Mouse (Mus musculus): ENCODE data around the gene B3gat3. TPM values are rescaled to one million over a fixed set of nuclear protein-coding genes. Genes with fewer than 3 reads are reported as not detected.
"Not testable (repeated sequence)": the region's sequence is repeated elsewhere in the genome, so short reads cannot be mapped to it uniquely, and the experiment has no call there.

Gene B3gat3
- polyA plus RNA-seq, 1 experiment from 2014 or later: 20.5 TPM

DNA sequence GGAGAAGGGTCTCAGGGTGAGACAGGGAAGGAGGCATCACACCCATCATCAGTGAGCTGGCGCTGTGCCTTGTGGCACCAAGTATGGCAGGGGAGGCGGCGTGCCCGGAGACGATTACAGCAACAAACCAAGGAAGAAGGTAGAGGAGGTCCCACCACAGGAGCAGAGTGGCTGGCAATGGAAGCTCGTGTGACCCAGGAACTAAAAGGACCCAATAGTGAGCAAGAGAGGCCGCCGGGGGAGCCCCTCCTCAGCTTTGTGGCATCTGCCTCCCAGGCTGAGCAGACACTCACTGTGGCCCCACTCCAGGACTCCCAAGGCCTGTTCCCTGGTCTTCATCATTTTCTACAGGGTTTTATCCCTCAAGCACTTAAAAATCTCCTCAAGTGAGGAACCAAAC is 45.6 kb downstream of the B3gat3 start:
- H3K36me3 ChIP-seq (ENCODE audit: control insufficient read depth, insufficient read depth): peaks cover 54% of the 10 kb centered on the region
- H3K27ac ChIP-seq (ENCODE audit: low read length): peak overlapping the region; percentile 92; the same call in 1 of the 2 replicates
- ATAC-seq (ENCODE audit: low read depth): no peak
- no peaks in the 10 kb centered on the region for H3K9me3 ChIP-seq (replicated peaks; ENCODE audit: control insufficient read depth, low read length)
- peak overlapping the region; percentile 69 for H3K4me2 ChIP-seq (ENCODE audit: low read depth, low read length)
- 69% methylated on average over 8 of the region's 8 CpGs for WGBS (ENCODE audit: insufficient replicate concordance)
- H3K4me3 ChIP-seq (ENCODE audit: low read depth, low read length): peak overlapping the region; percentile 71
- H3K27me3 ChIP-seq (ENCODE audit: control insufficient read depth, insufficient read depth, low read depth, low read length): no peaks in the 10 kb centered on the region
- peaks cover 18% of the 10 kb centered on the region for H3K4me1 ChIP-seq (ENCODE audit: control insufficient read depth, low read depth, low read length)
- H3K9ac ChIP-seq (ENCODE audit: low read depth, low read length): peak overlapping the region; percentile 76

DNA sequence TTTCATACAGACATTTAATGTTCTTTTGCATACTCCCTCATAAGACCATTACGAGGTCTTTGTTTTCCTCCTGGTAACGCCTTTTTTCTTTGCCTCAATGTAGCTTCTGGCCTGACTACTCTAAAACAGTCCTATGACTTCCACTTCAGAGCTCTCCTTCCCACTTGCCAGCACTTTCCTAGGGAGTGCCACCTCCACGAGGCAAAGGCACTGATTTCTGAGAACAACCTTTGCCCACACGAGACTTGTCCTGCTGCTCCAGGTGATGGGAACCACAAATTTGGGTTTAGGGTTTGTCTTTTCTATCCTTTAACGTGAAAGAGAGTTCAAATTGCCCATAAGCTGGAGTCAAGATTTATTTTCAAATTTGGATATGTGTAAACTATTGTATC is 46.0 kb downstream of the B3gat3 start:
- Histone ChIP-seq H3K9ac (ENCODE audit: low read depth, low read length) (peak overlapping the region; percentile 76), H3K9me3 (replicated peaks; ENCODE audit: control insufficient read depth, low read length) (no peaks in the 10 kb centered on the region), H3K4me2 (ENCODE audit: low read depth, low read length) (peak overlapping the region; percentile 69), H3K4me3 (ENCODE audit: low read depth, low read length) (peak overlapping the region; percentile 71), H3K27me3 (ENCODE audit: control insufficient read depth, insufficient read depth, low read depth, low read length) (no peaks in the 10 kb centered on the region), H3K36me3 (ENCODE audit: control insufficient read depth, insufficient read depth) (peaks cover 55% of the 10 kb centered on the region), H3K27ac (ENCODE audit: low read length) (peak overlapping the region; percentile 92), H3K4me1 (ENCODE audit: control insufficient read depth, low read depth, low read length) (peaks cover 18% of the 10 kb centered on the region)
- ATAC-seq (ENCODE audit: low read depth): no peak
- WGBS (ENCODE audit: insufficient replicate concordance): 39% methylated on average over 5 of the region's 5 CpGs

DNA sequence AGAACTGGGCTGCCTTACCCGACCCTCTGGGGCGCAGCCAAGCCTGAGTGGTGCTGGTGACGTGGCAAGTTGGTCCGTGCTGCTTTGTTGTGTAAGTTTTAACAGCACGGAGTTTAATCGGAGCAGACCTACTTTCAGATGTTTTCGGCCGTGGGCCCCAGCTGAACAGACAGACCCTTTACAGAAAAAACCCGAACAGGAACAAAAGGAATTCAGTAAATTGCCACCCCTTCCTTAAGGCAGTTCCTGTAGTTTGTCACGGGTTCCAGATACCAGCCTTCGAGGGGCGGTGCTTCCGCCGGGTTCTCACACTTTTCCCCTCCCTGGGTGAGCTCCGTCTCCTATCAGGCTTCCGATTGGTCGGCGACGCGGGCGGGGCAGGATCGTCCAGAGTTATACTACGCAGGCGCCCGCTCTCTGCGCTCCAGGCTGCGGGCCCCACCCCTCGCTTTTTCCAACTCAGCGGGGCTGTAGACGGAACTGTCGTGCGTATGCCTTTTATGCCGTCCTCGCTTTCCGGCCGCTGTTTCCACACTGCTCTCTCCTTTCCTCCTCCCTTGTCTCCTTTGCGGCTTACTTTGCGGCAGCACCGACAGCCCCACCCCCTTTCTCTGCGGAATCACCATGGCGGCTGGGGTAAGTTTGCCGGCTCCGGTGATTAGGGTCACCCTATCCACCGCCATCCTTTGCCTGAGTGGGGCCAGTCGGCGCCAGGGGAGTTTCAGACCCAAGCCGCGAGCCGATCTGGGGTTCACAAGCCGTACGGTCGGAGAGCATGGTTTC is 46.6 kb downstream of the B3gat3 start, which contains the start of gene Eef1g:
Eef1g (plus strand) TSS at position 452 of the 783 bp plus-strand sequence.
- Histone ChIP-seq H3K9me3 (replicated peaks; ENCODE audit: control insufficient read depth, low read length) (no peaks in the 10 kb centered on the region), H3K36me3 (ENCODE audit: control insufficient read depth, insufficient read depth) (peaks cover 56% of the 10 kb centered on the region), H3K27ac (ENCODE audit: low read length) (peak within 1 kb of the TSS; percentile 92), H3K9ac (ENCODE audit: low read depth, low read length) (peak within 1 kb of the TSS; percentile 80), H3K4me2 (ENCODE audit: low read depth, low read length) (peak within 1 kb of the TSS; percentile 89), H3K4me3 (ENCODE audit: low read depth, low read length) (peak within 1 kb of the TSS; percentile 71), H3K4me1 (ENCODE audit: control insufficient read depth, low read depth, low read length) (peaks cover 18% of the 10 kb centered on the region), H3K27me3 (ENCODE audit: control insufficient read depth, insufficient read depth, low read depth, low read length) (no peaks in the 10 kb centered on the region)
- WGBS (ENCODE audit: insufficient replicate concordance): under 1% methylated on average over 52 of the region's 52 CpGs
- peak; percentile 99 for ATAC-seq (ENCODE audit: low read depth)

DNA sequence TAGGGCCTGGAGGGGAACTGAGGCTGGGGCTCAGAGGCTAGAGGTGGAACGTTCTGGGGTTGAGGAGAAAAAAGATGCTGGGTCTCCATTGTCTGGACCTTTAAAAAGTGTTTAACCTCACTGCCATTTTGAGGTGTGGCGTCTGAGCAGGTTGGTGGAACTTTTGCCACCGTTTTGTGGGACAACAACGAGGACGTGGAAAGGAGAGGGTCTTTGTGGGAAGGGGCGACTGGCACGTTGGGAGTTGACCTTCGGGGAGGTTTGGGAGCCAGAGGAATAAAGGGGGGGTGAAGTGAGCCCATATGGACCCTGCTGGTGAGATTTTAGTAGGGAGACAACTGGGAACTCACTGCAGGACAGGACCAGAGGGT is 47.2 kb downstream of the B3gat3 start:
- Histone ChIP-seq H3K4me3 (ENCODE audit: low read depth, low read length) (peak overlapping the region; percentile 71), H3K9me3 (replicated peaks; ENCODE audit: control insufficient read depth, low read length) (no peaks in the 10 kb centered on the region), H3K4me1 (ENCODE audit: control insufficient read depth, low read depth, low read length) (peaks cover 18% of the 10 kb centered on the region), H3K4me2 (ENCODE audit: low read depth, low read length) (peak overlapping the region; percentile 89), H3K27me3 (ENCODE audit: control insufficient read depth, insufficient read depth, low read depth, low read length) (no peaks in the 10 kb centered on the region), H3K36me3 (ENCODE audit: control insufficient read depth, insufficient read depth) (peaks cover 58% of the 10 kb centered on the region), H3K9ac (ENCODE audit: low read depth, low read length) (peak overlapping the region; percentile 80), H3K27ac (ENCODE audit: low read length) (peak overlapping the region; percentile 84)
- WGBS (ENCODE audit: insufficient replicate concordance): 0% methylated on average over 8 of the region's 8 CpGs
- no peak for ATAC-seq (ENCODE audit: low read depth)

DNA sequence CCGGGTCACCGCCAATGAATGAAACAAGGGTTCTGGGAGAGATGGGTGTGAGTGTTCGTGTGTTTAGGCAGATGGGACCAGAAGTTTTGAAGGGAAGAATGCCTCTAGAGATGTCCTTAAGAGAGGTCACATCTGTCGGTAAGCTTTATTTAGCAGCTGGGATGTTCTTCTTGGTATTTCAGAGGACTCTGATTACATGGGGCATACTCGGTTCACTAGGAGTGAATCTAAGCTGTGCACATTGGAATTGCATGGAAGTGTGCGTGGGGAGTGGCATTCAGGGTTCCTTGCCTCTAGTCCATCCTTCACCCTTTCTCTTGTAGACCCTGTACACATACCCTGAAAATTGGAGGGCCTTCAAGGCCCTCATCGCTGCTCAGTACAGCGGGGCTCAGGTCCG is 47.7 kb downstream of the B3gat3 start:
- Histone ChIP-seq H3K36me3 (ENCODE audit: control insufficient read depth, insufficient read depth) (peaks cover 58% of the 10 kb centered on the region), H3K4me2 (ENCODE audit: low read depth, low read length) (peak overlapping the region; percentile 89), H3K27me3 (ENCODE audit: control insufficient read depth, insufficient read depth, low read depth, low read length) (no peaks in the 10 kb centered on the region), H3K9me3 (replicated peaks; ENCODE audit: control insufficient read depth, low read length) (no peaks in the 10 kb centered on the region), H3K4me3 (ENCODE audit: low read depth, low read length) (peak overlapping the region; percentile 71), H3K9ac (ENCODE audit: low read depth, low read length) (peak overlapping the region; percentile 80), H3K27ac (ENCODE audit: low read length) (peak overlapping the region; percentile 84; the same call in 1 of the 2 replicates), H3K4me1 (ENCODE audit: control insufficient read depth, low read depth, low read length) (peaks cover 18% of the 10 kb centered on the region)
- no peak for ATAC-seq (ENCODE audit: low read depth)
- WGBS (ENCODE audit: insufficient replicate concordance): 0% methylated on average over 8 of the region's 9 CpGs

DNA sequence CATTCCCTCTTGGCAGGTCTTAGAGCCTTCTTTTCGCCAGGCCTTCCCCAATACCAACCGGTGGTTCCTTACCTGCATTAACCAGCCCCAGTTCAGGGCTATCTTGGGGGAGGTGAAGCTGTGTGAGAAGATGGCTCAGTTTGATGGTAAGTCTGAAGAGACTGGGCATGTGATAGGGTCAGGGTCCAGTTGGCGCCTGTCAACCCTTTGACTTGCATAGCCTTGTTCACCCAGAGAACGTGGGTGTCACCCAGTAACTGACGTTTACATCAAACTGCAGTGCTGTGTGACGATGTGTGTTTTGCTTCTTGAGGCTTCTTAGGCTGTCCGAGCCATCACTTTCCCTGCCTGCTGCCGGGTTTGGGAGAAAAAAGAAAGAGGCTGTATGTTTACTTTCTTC is 52.3 kb downstream of the B3gat3 start:
- H3K4me1 ChIP-seq (ENCODE audit: control insufficient read depth, low read depth, low read length); H3K9me3 ChIP-seq (replicated peaks; ENCODE audit: control insufficient read depth, low read length); H3K9ac ChIP-seq (ENCODE audit: low read depth, low read length); H3K27ac ChIP-seq (ENCODE audit: low read length); ATAC-seq (ENCODE audit: low read depth); H3K27me3 ChIP-seq (ENCODE audit: control insufficient read depth, insufficient read depth, low read depth, low read length); H3K4me3 ChIP-seq (ENCODE audit: low read depth, low read length); H3K4me2 ChIP-seq (ENCODE audit: low read depth, low read length): not testable (repeated sequence)
- H3K36me3 ChIP-seq (ENCODE audit: control insufficient read depth, insufficient read depth): peaks cover 61% of the 10 kb centered on the region
- 72% methylated on average over 8 of the region's 8 CpGs for WGBS (ENCODE audit: insufficient replicate concordance)

DNA sequence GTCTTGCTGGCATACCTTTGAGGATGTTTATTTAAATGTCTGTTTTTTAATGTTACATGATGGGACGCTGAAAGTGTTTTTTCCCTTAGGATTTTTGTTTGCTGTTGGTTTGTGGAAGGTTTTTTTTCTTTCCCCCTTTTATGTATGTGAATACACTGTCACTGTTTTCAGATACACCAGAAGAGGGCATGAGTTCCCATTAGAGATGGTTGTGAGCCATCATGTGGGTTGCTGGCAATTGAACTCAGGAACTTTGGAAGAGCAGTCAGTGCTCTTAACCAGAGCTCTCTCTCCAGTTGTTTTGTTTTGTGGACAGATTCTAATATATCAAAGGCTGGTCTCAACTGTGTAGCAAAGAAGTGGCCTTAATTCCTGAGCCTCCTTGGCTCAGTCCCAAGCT is 54.5 kb downstream of the B3gat3 start:
- Histone ChIP-seq H3K27me3 (ENCODE audit: control insufficient read depth, insufficient read depth, low read depth, low read length) (no peaks in the 10 kb centered on the region), H3K9me3 (replicated peaks; ENCODE audit: control insufficient read depth, low read length) (no peaks in the 10 kb centered on the region), H3K4me2 (ENCODE audit: low read depth, low read length) (no peak overlapping the region), H3K36me3 (ENCODE audit: control insufficient read depth, insufficient read depth) (peaks cover 75% of the 10 kb centered on the region), H3K9ac (ENCODE audit: low read depth, low read length) (no peak overlapping the region), H3K4me1 (ENCODE audit: control insufficient read depth, low read depth, low read length) (no peaks in the 10 kb centered on the region; the same call in 1 of the 2 replicates), H3K27ac (ENCODE audit: low read length) (no peak overlapping the region), H3K4me3 (ENCODE audit: low read depth, low read length) (no peak overlapping the region)
- WGBS (ENCODE audit: insufficient replicate concordance): 73% methylated on average over 1 of the region's 1 CpGs
- ATAC-seq (ENCODE audit: low read depth): no peak

DNA sequence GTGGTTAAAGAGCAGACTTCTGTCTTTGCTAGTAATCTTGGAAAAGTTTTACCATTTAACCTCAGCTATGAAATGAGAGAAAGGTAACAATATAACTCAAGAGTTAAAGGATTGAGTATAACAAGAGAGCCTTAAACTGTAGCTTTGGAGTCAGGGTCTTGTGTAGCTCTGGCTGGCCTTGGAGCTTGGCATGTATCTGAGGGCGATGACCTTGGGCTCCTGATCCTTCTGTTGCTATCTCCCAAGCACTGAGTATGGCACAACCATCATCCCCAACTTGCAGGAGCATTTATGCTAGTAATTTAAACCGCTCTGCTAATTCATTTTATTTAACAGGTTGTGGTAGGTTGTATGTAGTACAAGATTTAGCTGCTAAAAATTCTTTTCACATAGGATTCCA is 55.3 kb downstream of the B3gat3 start:
- Histone ChIP-seq H3K9ac (ENCODE audit: low read depth, low read length) (no peak overlapping the region), H3K36me3 (ENCODE audit: control insufficient read depth, insufficient read depth) (peaks cover 67% of the 10 kb centered on the region), H3K4me2 (ENCODE audit: low read depth, low read length) (no peak overlapping the region), H3K4me3 (ENCODE audit: low read depth, low read length) (no peak overlapping the region), H3K27me3 (ENCODE audit: control insufficient read depth, insufficient read depth, low read depth, low read length) (no peaks in the 10 kb centered on the region), H3K9me3 (replicated peaks; ENCODE audit: control insufficient read depth, low read length) (no peaks in the 10 kb centered on the region), H3K27ac (ENCODE audit: low read length) (no peak overlapping the region), H3K4me1 (ENCODE audit: control insufficient read depth, low read depth, low read length) (no peaks in the 10 kb centered on the region; the same call in 1 of the 2 replicates)
- 82% methylated on average over 2 of the region's 2 CpGs for WGBS (ENCODE audit: insufficient replicate concordance)
- no peak for ATAC-seq (ENCODE audit: low read depth)

DNA sequence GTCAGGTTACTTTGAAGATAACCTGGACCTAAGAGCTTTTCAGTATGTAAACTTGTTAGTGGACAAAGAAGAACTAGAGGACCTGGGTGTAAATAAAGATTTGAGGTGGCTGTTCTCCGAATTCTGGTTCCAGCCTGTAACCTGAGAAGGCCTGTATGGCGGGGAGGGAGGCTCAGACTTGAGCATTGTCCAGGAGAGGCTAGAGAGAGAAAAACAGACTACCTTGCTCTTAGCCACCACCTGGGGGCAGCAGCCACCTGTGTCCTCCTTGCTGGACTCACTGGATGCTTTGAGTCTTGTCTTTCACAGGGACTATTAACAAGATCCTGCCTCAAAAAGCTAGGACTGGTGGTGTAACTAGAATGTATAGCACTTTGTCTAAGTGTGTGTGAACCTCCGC is 56.4 kb downstream of the B3gat3 start:
- no peak overlapping the region for H3K4me2 ChIP-seq (ENCODE audit: low read depth, low read length)
- peaks cover 57% of the 10 kb centered on the region for H3K36me3 ChIP-seq (ENCODE audit: control insufficient read depth, insufficient read depth)
- no peak overlapping the region for H3K4me3 ChIP-seq (ENCODE audit: low read depth, low read length)
- WGBS (ENCODE audit: insufficient replicate concordance): 70% methylated on average over 3 of the region's 3 CpGs
- H3K4me1 ChIP-seq (ENCODE audit: control insufficient read depth, low read depth, low read length): peaks cover 2% of the 10 kb centered on the region; the same call in 1 of the 2 replicates
- H3K9ac ChIP-seq (ENCODE audit: low read depth, low read length): no peak overlapping the region
- H3K27ac ChIP-seq (ENCODE audit: low read length): no peak overlapping the region
- ATAC-seq (ENCODE audit: low read depth): peak; percentile 71
- no peaks in the 10 kb centered on the region for H3K27me3 ChIP-seq (ENCODE audit: control insufficient read depth, insufficient read depth, low read depth, low read length)
- no peaks in the 10 kb centered on the region for H3K9me3 ChIP-seq (replicated peaks; ENCODE audit: control insufficient read depth, low read length)
